8 mouse cellular contexts compared by ENCODE assay signal in genomic region chr8:105157555-105157954, GRCm38 (mm10). TPM values are rescaled to one million over a fixed set of nuclear protein-coding genes. Genes with fewer than 3 reads are reported as not detected.
DNase-seq lines count a peak whose midpoint lies in the region; ATAC-seq lines count a peak whose summit lies in the region.

No protein-coding gene starts in this region.

- peak; percentile 77 for ATAC-seq in granulocyte monocyte progenitor cell, adult 5-6 weeks (replicated peaks; ENCODE audit: poor library complexity, severe bottlenecking)

- DNase-seq in embryo, embryonic 10 days (ENCODE audit: low spot score), result peak; percentile 59
- no peak for DNase-seq in embryo, embryonic 9.5 days (ENCODE audit: extremely low spot score)
- peak; percentile 16 for DNase-seq in urinary bladder, postnatal 14 days (ENCODE audit: low spot score)
- DNase-seq in urinary bladder, postnatal 10 days (ENCODE audit: low spot score), result no peak
- DNase-seq in lung, postnatal 36 days, result peak; percentile 76
- DNase-seq in thymus, adult 18-20 months, result peak; percentile 36 to 41
- DNase-seq in cerebellum, postnatal 4 days (ENCODE audit: low spot score in 2 of 2), result no peak

RNA-seq across cellular contexts. Expression of gene Cbfb, which starts 12.9 kb away (rescaled TPM):
- 119 and 135 TPM in 2 replicates for total RNA-seq in granulocyte monocyte progenitor cell, adult 5-6 weeks (2014; fragmentation: Nextera tagmentation)
- 177 and 185 TPM in 2 replicates for total RNA-seq in granulocyte monocyte progenitor cell, adult 5-6 weeks (2017)

RNA-seq across cellular contexts. Expression of gene Ces4a, which starts 26.0 kb away (rescaled TPM):
- not detected in 2 replicates for total RNA-seq in granulocyte monocyte progenitor cell, adult 5-6 weeks (2014; fragmentation: Nextera tagmentation)
- not detected in 2 replicates for total RNA-seq in granulocyte monocyte progenitor cell, adult 5-6 weeks (2017)

Comparison
In these comparisons a context has a peak if more than half of its experiments do, and no peak if none do; other contexts are left out.
1. DNase-seq: peak in embryo, embryonic 10 days (single experiment), urinary bladder, postnatal 14 days (single experiment), lung, postnatal 36 days (single experiment) and thymus, adult 18-20 months (2 of 2); none in embryo, embryonic 9.5 days (single experiment), urinary bladder, postnatal 10 days (single experiment) and cerebellum, postnatal 4 days (0 of 2).